Mouse (Mus musculus) spleen, adult 12 weeks (tissue): ENCODE data around the gene Hsd11b1.
"Not testable (repeated sequence)": the region's sequence is repeated elsewhere in the genome, so short reads cannot be mapped to it uniquely, and the experiment has no call there.

Experiments used
- DNase-seq: peaks from one replicate; pipeline ENCODE4 v3.0.0; 2022; ENCODE audit warnings: low spot score

Hsd11b1 gene

GRCm38 (mm10) chr1:193263955-193264598 lies at the start of gene Hsd11b1:
TSS of gene Hsd11b1 (minus strand) at chr1:193264075.
- peak; percentile 30 for DNase-seq

GRCm38 (mm10) chr1:193311596-193311995 lies 47.7 kb upstream of the Hsd11b1 start:
- DNase-seq = no peak

GRCm38 (mm10) chr1:193310519-193311085 lies 46.7 kb upstream of the Hsd11b1 start:
- DNase-seq = no peak

GRCm38 (mm10) chr1:193309785-193310518 lies 46.1 kb upstream of the Hsd11b1 start:
- no peak for DNase-seq

DNA sequence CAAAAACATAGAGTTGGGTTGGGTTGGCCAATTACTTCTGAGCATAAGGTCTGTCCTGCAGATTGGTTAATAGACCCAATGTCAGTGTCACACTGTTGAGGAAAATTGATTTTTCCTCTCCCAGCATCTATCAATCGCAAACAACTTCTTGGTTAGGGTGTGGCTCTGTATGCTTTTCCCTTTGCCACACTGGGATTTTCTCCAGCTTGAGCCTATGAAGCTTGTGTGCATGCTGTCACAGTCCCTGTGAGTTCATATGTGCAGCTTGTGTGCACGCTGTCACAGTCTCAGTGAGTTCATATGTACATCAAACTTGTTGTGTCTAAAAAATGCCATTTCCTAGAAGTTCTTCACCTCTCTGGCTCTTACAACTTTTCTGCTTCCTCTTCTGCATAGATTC lies 43.0 kb upstream of the Hsd11b1 start:
- no peak for DNase-seq

DNA sequence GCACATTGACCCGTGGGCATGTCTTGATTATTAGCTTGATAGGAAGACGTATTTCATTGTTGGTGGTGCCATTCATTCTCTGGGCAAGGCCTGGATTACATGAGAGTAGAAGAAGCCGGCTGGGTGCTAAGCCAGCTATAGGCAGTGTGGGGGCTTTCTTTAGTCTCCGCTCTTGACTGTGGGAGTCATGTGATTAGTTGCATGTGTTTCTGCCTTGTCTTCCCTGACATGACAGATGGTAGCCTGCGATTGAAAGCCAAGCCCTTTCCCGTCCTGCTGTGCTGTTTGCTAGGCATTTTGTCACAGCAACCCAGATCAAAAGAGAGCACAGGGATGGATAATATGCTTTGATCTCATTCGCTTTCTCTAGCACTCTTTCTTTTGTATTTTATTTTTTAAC lies 41.5 kb upstream of the Hsd11b1 start:
- no peak for DNase-seq

GRCm38 (mm10) chr1:193303096-193303495 lies 39.2 kb upstream of the Hsd11b1 start:
- DNase-seq = no peak

- no peak for DNase-seq
Measured at GRCm38 (mm10) chr1:193302093-193302405, 38.2 kb upstream of the Hsd11b1 start.

DNA sequence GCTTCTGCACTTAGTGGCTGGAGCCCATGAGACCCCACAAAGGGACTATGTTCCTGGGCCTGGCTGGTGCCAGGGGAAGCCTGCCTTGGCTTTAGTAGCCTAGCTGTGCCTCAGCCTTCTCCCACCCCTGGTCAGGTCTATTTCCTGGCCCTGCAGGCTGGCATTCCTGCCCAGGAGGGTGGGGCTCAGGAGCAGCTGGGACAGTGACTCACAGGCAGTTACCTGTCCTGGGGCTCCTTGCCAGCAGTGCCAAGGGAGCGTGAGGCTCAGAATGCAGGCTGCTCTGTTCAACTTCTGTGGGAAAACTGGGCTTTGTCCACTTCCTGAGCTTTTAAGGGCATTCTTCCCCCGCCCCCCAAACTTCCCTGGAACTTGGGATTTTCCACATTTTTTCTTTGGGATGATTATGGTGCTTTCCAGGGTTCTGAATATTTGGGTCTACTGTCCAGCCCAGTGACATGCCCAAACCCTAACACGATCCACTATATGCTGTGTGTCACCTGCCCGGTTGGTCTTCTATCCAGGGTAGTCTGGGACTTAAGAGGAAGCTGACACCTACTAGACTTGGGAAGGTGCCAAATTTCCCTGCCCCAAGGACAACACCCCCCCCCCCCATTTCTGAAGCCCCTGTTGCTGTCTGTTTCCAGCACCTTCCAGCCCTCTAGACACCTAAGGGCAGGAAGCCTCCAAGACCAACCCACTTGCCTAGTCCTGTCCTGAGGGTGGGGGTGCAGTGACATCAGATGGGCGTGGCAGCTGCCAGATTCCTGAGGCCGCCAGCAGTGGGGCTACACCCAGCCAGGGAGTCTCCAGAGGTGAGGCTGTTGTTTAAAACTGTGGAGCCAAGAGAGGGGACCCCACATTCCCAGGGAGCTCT lies 37.6 kb upstream of the Hsd11b1 start:
- DNase-seq = no peak

- no peak for DNase-seq
Measured at GRCm38 (mm10) chr1:193299995-193300394, 36.1 kb upstream of the Hsd11b1 start.

DNA sequence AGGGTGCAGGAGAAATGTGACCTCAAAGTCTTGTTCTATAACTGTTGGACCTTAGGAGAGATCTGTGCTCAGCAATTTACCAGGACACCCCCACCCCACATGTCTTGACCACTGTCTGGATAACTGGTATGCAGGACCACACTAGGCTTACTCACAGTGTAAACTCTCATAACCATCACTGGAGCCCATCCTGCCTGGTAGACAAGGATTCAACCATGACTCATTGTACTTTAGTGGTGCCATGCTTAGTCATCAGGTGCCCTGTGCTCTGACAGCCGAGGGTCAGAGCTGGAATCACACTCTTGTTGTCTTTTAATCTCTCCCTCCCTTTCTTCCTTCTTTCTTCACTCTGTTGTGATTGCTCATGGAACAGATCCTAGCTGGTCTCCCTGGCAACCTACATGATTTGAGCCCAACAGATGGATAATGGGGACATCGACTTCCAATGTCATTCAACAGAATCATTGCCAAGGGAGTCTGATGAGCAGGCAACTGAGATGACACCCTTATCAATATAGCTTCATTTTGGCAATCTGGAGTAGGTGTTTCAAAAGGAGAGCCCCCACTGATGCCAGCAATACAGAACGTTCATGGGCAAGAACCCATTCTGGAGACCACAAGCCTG lies 34.4 kb upstream of the Hsd11b1 start:
- no peak for DNase-seq

DNA sequence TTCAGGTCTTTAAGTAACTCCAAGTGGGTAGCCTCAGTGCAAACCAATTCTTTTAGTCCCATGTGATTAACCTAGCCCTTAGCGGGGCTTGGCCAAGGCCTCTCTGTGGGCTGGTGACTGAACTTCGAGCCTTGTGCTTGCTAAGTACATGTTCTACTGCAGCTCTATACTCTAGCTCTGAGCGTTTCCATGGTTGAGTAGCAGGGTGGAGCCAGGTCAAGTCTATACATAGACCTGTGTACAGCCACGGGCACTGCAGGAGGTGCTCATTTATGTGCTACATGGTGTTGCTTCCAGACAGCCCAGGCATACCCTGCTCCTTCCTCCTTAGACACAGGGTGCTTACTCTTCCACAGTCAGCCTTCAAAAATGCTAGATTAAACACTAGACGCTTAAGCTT lies 32.0 kb upstream of the Hsd11b1 start:
- DNase-seq = no peak

GRCm38 (mm10) chr1:193293926-193294325 lies 30.1 kb upstream of the Hsd11b1 start:
- DNase-seq = no peak

DNA sequence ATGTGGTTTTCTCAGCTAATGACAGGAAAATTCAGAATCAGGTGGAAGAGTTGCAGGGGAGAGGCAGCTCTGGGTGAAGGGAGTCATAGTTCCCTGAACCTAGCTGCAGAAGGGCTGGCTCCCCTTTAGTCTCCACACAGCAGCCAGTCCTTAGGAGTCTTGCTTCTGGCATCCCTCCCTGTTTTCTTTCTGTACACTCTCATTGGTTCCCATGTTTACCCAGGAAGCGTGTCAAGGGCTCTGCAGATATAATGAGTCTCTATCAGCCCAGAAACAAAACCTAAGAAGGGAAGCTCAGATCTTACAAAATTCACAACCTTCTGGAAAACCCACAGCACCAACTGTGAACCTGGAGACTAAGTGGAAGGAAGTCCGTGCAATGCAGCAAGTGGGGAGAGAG lies 29.2 kb upstream of the Hsd11b1 start:
- DNase-seq = no peak

GRCm38 (mm10) chr1:193290686-193291085 lies 26.8 kb upstream of the Hsd11b1 start:
- no peak for DNase-seq

DNA sequence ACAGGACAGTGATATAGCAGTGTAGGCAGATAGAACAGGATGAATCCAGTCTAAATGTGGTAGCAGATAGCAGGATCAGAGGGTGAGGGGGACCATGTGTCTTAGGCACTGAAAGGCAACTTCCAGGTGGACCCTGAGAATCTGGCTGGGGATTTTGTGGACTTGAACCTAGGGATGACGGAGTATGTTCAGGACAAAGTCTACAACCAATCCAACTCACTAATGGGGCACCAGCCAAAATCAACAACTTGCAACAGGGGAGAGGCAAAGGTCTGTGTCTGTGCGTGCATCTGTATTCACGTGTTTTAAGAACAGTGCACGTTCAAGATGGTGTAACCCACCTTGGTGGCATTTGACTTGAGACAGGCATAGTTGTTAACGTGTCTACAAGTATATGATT lies 26.0 kb upstream of the Hsd11b1 start:
- no peak for DNase-seq

GRCm38 (mm10) chr1:193289076-193289475 lies 25.2 kb upstream of the Hsd11b1 start:
- no peak for DNase-seq

GRCm38 (mm10) chr1:193287578-193287977 lies 23.7 kb upstream of the Hsd11b1 start:
- DNase-seq = no peak

- DNase-seq = not testable (repeated sequence)
Measured at GRCm38 (mm10) chr1:193285766-193286325, 22.0 kb upstream of the Hsd11b1 start.

GRCm38 (mm10) chr1:193284228-193284779 lies 20.4 kb upstream of the Hsd11b1 start:
- no peak for DNase-seq

- DNase-seq = no peak
Measured at GRCm38 (mm10) chr1:193281344-193281743, 17.5 kb upstream of the Hsd11b1 start.
